Mouse (Mus musculus) MN1 (cell line): ENCODE data around the gene Slc22a23.
A peak's percentile ranks its signal among the peaks of the same experiment; 100 is the strongest.

ENCODE experiments used
- DNase-seq: peaks from one replicate; pipeline ENCODE4 v3.0.0-alpha.2; 2016; ENCODE audit warnings: low spot score

The Slc22a23 gene

GRCm38 (mm10) chr13:34232992-34233391 is 112.0 kb downstream of the Slc22a23 start:
- peak; percentile 10 for DNase-seq

- DNase-seq, result no peak
Measured at GRCm38 (mm10) chr13:34228905-34229304, 116.1 kb downstream of the Slc22a23 start.

GRCm38 (mm10) chr13:34227720-34228661 is 117.0 kb downstream of the Slc22a23 start:
- DNase-seq, result no peak

- DNase-seq, result no peak
Measured at GRCm38 (mm10) chr13:34226940-34227339, 118.0 kb downstream of the Slc22a23 start.

- DNase-seq, result peak; percentile 36
Measured at GRCm38 (mm10) chr13:34222985-34223384, 122.0 kb downstream of the Slc22a23 start.

- no peak for DNase-seq
Measured at GRCm38 (mm10) chr13:34219728-34220127, 125.3 kb downstream of the Slc22a23 start.

- DNase-seq, result no peak
Measured at GRCm38 (mm10) chr13:34218776-34219175, 126.2 kb downstream of the Slc22a23 start.

GRCm38 (mm10) chr13:34214855-34215254 is 130.1 kb downstream of the Slc22a23 start:
- no peak for DNase-seq

- DNase-seq, result no peak
Measured at GRCm38 (mm10) chr13:34212735-34213212, 132.2 kb downstream of the Slc22a23 start.

- no peak for DNase-seq
Measured at GRCm38 (mm10) chr13:34211261-34211775, 133.7 kb downstream of the Slc22a23 start.

GRCm38 (mm10) chr13:34207714-34208470 is 137.1 kb downstream of the Slc22a23 start:
- no peak for DNase-seq

GRCm38 (mm10) chr13:34205216-34205615 is 139.8 kb downstream of the Slc22a23 start:
- DNase-seq, result no peak

- no peak for DNase-seq
Measured at GRCm38 (mm10) chr13:34195676-34196075, 149.3 kb downstream of the Slc22a23 start.

- DNase-seq, result no peak
Measured at GRCm38 (mm10) chr13:34193384-34193783, 151.6 kb downstream of the Slc22a23 start.

GRCm38 (mm10) chr13:34192414-34193191 is 152.4 kb downstream of the Slc22a23 start:
- peak; percentile 8 for DNase-seq

- peak; percentile 73 for DNase-seq
Measured at GRCm38 (mm10) chr13:34187571-34187970, 157.4 kb downstream of the Slc22a23 start.

GRCm38 (mm10) chr13:34185371-34185770 is 159.6 kb downstream of the Slc22a23 start:
- DNase-seq, result no peak

- DNase-seq, result peak; percentile 6
Measured at GRCm38 (mm10) chr13:34181624-34182023, 163.4 kb downstream of the Slc22a23 start.

GRCm38 (mm10) chr13:34174025-34174424 is 171.0 kb downstream of the Slc22a23 start:
- no peak for DNase-seq

GRCm38 (mm10) chr13:34163304-34163975 is 181.5 kb downstream of the Slc22a23 start:
- peak; percentile 12 for DNase-seq
